Mouse (Mus musculus) retina, embryonic 14.5 days (tissue): Measurements from ENCODE around the gene Clstn2.

Experiments
- DNase-seq: peaks from one replicate; pipeline ENCODE4 v3.0.0-alpha.2; 2015; ENCODE audit warnings: low spot score

Clstn2 gene

DNA sequence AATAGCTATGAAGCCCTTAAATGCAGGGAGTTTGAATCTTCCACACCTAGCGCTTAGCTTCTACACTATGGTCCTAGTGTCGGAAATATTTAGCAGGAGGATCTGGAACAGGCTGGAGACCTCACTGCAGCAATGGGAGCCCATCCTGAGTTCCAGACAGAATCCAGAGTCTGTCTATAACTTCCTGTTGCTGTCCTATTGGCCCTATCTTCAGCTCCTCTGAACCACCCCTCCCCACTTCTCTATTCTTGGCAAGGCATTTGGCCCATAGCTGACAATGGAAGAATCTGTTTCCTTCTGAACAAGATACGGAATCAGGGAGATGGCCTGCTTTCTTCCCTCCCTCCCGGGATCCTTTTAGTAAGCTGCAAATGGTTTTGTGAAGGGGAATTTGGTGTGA lies 488.6 kb downstream of the Clstn2 start:
- no peak for DNase-seq

GRCm38 (mm10) chr9:97541419-97541818 lies 491.6 kb downstream of the Clstn2 start:
- no peak for DNase-seq

GRCm38 (mm10) chr9:97538075-97538779 lies 494.8 kb downstream of the Clstn2 start:
- no peak for DNase-seq

- no peak for DNase-seq
Measured at GRCm38 (mm10) chr9:97534196-97534595, 498.8 kb downstream of the Clstn2 start.

DNA sequence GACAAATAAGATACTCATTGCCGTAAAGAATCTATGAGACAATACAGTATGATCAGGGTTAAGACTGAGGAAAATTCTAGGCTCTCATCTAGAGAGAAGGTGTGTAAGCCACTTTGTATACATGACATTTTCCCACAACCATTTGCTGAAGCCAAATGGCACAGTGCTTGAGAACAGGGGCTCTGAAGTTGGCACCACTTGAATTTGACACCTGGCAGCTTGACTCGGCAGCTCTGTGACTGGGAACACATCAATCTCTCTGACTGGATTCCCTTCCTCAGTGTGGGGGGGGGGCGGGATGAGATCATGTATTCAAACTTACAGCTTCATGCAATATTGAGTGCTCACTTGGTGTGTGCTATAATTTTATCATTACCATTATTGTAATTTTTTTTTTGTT lies 499.7 kb downstream of the Clstn2 start:
- no peak for DNase-seq

- DNase-seq = no peak
Measured at GRCm38 (mm10) chr9:97532536-97532935, 500.4 kb downstream of the Clstn2 start.

DNA sequence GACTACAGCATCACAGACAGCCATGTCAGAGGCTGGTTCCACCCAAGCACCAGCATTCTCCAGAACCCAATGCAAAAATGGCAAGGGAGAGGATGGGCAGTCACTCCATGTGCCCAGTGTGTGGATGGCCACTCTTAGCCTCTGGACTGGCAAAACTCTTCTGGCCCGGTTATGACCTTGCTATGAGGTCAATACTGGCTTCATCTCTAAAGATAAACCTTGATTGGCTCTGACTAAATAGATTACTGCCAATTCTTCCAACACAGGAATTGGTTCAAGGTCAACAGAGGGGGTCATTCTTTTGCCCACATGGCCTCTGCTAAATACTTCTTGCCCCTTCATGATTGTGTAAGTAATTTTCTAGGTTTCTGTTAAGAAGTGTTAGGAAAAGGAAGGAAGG lies 505.1 kb downstream of the Clstn2 start:
- no peak for DNase-seq

DNA sequence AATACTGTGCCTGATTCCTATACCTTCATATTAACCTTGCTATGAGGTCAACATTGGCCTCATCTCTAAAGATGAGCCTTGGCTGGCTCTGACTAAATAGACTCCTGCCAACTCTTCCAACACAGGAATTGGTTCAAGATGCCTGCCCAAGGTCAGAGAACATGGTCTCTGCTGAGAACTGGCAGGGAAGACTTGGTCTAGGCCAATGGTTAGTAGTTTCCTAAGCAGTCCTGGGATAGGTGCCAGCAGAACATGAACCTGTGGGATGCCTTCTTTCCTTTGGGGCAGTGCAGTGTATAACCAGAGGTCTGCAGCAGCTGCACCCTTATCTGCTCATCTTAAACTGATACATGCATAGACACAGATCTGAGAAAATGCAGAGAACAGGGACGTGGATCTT lies 505.7 kb downstream of the Clstn2 start:
- no peak for DNase-seq

DNA sequence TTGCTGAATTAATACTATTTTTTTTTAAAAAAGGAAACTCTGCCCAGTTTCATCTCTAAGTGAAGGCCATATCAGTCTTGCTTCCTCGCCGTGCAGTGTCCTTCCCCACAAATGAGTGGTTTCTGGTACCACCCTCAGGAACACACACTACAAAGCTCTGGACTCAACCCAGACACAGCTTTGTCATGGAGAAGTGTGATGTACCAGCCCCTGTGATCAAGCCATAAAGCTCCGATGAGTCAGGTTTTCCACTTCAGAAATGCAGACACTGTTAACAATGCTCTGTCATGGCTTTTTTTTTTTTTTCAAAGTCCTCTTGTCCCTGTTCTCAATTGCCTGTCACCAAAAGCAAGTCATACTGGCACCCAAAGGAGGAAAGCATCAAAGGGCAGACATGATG lies 507.4 kb downstream of the Clstn2 start:
- no peak for DNase-seq

GRCm38 (mm10) chr9:97524861-97525260 lies 508.1 kb downstream of the Clstn2 start:
- DNase-seq = no peak

DNA sequence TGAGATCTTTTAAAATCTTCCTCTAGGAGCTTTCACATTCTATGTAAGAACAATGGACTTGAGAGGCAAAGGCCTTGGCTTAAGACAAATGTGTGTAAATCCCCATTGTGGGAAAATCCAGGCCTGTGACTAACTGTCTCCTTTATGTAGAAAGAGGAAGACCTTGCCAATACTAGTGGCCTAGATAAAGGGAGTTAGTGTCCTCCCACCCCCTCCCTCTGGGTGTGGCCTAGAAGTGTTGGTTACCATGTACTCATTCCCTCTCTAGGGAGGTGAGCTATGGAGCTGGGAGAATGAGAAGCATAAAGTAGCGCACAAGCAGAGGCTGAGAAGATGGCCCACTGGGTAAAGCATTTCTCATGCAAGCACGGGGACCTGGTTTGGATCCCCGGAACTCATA lies 512.2 kb downstream of the Clstn2 start:
- DNase-seq = no peak

- DNase-seq = no peak
Measured at GRCm38 (mm10) chr9:97517006-97517405, 516.0 kb downstream of the Clstn2 start.

GRCm38 (mm10) chr9:97514639-97515038 lies 518.3 kb downstream of the Clstn2 start:
- DNase-seq = no peak

DNA sequence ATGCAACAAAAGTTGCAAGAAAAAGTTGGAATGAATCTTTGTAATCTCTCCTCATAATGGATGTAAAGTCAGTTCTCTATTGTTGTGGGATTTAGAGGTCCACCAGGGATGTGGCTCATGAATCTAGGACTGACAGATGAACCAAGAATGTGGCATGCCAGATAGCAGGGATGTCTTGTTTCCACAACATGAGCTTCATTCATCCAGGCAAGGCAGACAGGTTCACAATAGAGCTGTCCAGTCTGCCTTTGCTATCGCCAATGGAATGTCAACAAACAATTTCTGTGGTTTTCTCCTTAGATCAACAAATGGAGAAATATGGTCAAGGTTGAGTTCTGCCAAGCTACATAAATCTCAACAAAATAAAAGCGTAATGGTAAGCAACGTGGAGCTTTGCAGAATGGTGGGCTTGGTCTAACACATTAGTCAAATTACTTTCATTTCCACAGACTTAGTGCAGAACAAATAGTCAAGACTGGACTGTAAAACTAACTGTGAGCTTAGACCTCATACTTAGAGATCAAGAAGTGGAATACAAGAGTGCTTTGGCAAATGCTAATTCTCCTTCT lies 520.6 kb downstream of the Clstn2 start:
- no peak for DNase-seq

DNA sequence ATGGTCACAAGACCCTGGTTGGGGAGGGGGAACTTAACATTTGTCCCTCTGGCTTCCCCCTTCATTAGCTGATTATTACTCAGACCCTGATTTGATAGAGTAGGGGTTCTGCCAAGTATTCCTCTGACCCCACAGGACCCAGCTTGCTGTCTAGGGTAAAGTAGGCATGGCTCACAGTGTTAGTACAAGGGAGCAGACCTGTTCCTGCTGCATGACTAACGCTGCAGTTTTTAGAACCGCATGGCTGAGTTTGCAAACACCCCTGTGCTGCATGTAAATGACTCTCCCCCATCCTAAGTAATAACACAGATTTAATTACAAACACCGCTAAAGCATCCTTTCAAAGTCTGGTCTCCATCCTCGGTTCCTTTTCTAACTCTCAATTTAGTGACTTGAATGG lies 531.6 kb downstream of the Clstn2 start:
- no peak for DNase-seq

DNA sequence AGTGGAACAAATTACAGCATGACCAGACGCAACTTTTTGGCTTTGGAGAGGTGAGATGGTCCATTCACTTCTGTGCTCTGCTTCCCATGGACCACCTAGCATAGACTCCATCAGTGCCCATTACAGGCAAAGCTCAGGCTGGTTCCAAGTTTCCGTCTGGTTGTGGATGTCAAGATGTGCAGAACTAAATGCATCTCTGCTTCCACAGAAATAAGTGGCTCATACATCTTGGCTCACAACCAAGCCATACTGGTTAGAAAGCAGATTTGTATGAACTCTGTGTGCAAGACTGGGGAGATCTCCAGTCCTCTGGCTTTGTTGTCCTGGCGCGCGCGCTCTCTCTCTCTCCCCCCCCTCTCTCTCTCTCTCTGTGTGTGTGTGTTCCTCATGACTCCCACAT lies 537.9 kb downstream of the Clstn2 start:
- no peak for DNase-seq

- DNase-seq = no peak
Measured at GRCm38 (mm10) chr9:97491626-97492025, 541.4 kb downstream of the Clstn2 start.

- no peak for DNase-seq
Measured at GRCm38 (mm10) chr9:97490591-97491176, 542.3 kb downstream of the Clstn2 start.

- no peak for DNase-seq
Measured at GRCm38 (mm10) chr9:97486826-97487225, 546.2 kb downstream of the Clstn2 start.

GRCm38 (mm10) chr9:97481187-97481586 lies 551.8 kb downstream of the Clstn2 start:
- DNase-seq = no peak

- no peak for DNase-seq
Measured at GRCm38 (mm10) chr9:97476961-97477360, 556.0 kb downstream of the Clstn2 start.

DNA sequence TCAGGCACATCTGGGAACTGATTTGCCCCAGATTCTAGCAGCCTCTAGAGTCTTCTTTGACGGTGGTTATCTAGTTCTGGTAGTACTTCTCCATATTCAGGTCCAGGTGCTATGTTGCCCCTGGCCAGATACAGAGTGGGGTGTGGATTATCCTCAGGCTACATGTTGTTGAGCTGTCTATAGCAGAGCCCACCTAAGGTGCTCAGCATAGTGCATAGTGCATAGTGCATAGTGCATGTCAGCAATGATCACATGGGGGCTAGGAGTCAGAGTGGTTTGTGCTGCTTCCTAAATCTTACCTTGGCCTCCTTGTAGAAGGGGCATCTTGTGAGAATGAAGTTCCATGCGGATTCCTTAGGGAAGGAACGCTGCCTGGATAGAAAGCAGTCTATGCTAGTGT lies 556.5 kb downstream of the Clstn2 start:
- no peak for DNase-seq

DNA sequence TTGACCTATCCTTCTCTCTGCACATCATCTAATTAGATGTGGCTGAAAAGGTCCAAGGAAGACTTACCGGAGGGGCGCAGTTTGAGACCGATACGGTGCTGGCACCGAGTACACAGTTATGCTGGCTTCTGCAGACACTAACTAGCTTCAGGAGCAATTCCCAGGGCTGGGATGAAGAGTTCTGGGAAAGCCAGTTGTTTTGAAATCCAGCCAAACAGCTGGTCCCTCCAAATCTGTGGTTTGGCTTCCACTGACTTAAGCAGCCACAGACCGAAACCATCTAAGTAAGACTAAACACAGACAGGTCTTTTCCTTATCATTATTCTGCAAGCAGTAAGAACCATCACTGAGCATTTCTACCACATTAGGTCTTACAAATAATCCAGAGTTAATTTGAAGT lies 558.1 kb downstream of the Clstn2 start:
- no peak for DNase-seq
